Mouse (Mus musculus): ENCODE data around the gene Cgn.

Gene Cgn

DNA sequence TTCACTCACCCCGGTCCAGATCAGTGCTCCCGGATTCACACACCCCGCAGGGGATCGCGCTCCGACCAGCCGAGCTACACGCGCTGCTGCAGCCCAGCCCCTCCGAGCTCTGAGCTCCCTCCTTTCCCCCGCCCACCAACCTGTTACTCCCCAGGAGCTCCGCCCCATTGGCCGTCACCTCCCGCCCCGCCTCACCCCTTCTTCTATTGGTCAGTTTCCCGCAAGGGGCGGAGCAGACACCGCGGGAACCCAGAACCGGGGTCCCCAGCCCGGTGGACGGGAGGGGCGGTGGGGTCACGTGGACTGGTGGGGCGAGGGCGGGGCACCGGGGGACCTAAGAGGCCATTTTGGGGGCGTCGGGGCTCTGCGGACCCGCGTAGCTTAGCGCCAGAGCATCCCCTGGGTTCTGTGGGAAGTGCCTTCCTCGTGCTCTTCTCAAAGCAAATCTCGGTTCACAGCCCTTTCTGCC lies at the start of gene Cgn:
Gene Cgn (minus strand): TSS at position 126 of the 469 bp plus-strand sequence.
- DNase-seq (ENCODE audit: low read depth in 1 of 2, low spot score in 2 of 2), result peak in 1 of 2 experiments; percentile 43

DNA sequence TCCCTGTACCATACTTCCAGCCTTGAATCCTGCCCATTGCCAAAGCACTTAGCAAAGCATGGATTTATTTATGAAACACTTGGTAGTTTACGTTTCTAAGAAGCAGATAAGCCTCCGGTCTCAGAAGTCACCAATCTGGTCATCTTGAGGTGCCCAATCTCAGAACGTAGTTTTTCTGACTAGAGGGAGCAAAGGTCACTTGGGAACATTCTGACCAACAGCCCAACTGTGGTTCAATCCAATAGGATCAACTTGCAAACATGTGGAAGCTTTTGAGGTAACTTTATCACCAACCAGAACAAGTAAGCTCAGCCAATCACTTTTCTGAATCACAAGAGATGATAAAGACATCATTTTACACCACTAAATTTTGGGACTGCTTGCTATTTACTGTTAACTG lies 49.1 kb upstream of the Cgn start:
- DNase-seq (ENCODE audit: low read depth in 1 of 2, low spot score in 2 of 2), result no peak

DNA sequence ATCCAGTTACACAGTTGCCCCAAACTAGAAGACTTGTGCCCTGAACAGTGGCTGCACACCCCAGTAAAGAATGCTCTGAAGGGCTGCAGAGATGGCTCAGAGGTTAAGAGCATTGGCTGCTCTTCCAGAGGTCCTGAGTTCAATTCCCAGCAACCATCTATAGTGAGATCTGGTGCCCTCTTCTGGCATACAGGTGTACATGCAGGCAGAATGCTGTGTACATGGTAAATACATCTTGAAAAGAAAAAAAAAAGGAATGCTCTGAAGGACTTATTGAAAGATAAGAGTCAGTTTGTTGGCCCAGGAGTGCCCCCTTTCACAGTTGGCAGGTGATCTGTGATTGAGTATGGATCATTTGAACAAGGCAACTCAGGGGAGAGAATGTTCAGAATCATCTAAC lies 47.1 kb upstream of the Cgn start:
- DNase-seq (ENCODE audit: low read depth in 1 of 2, low spot score in 2 of 2), result no peak

DNA sequence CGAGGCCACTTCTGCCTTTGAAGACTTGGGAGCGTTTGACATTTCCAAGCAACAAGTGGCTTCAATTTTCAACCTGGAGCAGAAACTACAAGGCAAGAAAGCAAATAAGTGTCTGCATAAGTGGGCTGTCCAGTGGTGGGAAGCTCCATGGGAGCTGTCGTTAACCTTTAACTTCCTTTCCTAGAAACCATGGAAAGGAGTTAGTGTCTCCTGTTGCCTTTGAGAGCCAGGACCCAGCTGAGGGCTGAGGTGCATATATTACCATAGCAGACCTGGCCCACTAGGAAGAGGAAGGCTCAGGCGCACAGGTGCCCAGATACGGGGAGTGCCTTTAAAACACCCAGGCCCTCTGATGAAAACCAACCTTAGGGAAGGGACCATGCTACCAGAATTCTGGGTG lies 46.4 kb upstream of the Cgn start:
- DNase-seq (ENCODE audit: low read depth in 1 of 2, low spot score in 2 of 2), result no peak

DNA sequence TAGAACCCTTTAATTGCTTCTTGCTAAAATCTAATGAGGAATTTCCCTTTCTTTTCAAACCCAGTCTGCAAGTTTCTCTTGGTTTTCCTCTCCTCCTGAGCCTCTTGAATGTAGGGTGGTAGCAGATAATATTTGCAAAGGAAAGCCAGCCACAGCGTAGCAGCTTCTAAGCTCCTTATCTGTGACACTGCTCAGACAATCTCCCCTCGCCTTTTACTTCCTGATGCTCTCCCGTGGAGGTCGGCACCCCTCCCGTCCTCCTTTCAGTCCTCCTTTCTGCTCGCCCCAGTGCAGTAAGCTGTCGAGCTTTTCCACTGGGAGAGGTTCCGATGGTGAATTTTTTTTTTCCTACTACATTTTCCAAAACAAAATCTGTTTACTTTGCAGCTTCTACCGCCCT lies 45.8 kb upstream of the Cgn start:
- no peak for DNase-seq (ENCODE audit: low read depth in 1 of 2, low spot score in 2 of 2)

DNA sequence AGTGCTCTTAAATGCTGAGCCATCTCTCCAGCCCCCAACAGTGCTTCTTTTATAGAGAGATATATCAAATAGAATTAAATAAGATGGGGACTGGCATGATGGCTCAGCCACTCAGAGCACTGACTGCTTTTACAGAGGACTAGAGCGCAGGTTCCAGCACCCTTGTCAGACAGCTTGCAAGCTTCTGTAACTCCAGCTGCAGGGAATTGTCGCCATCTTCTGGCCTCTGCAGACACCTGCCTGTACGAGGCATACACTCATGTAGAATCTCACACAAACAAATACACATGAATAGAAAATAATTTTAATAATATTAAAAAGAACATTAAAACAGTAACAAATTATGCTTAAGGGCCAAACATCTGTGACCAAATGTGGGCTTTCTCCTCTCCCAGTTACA lies 37.8 kb upstream of the Cgn start:
- no peak for DNase-seq (ENCODE audit: low read depth in 1 of 2, low spot score in 2 of 2)

DNA sequence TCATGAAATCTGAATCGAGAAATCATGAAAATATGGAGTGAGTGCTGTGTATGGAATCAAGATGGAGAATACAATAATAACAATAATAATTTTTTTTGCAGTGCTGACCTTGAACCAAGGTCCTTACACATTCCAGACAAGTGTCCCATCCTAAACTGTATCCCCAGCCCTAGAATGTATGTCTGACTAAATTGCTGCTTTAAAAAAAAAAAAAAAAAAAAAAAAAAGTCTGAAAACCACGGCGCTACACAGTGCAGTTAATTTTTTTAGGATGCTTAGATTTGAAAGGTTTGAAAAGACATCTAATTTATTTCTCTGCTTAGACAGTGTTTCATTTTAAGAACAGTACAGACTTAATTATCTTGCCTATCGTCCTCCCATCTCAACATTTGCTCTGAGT lies 35.8 kb upstream of the Cgn start:
- DNase-seq (ENCODE audit: low read depth in 1 of 2, low spot score in 2 of 2), result no peak

DNA sequence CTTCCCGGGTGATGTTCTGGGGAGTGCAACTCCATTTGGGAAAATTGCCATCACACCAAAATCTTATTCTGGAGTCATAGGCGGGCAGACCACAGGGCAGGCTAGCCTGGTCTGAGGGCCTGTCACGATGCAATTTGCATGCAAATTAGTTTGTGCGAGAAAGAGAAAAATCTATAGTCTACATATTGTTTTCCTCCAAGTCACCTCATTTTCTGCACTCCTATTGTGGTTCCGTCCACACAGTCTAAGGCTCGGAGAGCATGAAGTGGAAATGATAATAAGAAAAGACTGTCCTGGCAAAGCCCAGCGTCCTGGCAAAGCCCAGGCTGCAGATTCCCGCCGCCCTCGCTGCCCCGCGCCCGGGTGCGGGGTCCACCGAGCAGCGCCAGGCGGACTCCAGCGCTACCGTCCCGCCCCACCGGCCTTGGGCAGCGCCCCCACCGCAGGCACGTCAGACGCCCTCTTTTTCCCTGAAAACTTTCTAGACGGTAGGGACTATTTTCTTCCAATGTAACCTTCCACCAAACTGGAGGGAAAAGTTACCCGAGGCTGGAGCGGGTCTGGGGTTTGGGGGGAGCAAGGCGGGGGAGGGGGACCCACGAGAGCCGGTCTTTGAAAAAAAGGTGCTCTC lies 34.8 kb upstream of the Cgn start:
- no peak for DNase-seq (ENCODE audit: low read depth in 1 of 2, low spot score in 2 of 2)

DNA sequence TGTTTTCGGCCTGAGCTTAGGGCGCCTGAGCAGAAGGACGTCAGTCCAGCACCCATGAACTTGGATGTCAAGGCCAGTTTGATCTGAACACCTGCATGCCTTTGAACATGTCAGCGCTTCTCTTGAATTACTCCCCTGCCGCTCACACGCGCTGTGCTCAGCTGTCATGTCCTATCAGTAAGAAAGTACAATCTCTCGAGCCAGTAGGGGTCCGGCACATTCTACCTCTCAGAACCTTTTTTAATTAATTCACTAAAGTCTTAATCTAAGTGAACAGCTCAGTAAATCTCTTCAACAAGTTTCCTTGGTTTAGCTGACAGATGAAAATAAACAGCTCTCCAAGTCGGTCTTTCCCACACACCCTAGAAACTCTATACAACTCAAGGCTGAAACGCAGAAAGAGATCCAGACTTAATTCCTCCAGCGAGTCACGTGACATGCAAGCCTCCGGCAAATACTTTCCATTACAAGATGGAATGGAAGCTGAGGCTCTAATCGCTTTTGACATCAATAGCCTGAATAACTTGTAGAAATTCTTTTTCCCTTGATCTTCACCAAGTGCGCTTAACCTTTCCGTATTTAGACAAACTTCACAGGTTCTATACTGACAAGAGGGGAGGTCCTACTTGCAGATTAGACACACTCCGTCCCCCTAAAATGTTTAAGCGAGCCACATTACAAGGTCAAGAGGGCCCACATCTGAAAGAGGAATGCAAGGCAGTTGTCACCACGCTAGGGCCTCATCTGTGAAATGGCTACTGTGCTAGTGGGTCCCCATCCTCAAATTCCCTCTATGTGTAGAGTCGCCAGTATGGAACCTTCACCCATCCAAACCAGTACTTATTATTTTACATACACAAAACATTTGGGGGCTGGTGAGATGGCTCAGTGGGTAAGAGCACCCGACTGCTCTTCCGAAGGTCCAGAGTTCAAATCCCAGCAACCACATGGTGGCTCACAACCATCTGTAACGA lies 33.4 kb upstream of the Cgn start:
- DNase-seq (ENCODE audit: low read depth in 1 of 2, low spot score in 2 of 2), result no peak

DNA sequence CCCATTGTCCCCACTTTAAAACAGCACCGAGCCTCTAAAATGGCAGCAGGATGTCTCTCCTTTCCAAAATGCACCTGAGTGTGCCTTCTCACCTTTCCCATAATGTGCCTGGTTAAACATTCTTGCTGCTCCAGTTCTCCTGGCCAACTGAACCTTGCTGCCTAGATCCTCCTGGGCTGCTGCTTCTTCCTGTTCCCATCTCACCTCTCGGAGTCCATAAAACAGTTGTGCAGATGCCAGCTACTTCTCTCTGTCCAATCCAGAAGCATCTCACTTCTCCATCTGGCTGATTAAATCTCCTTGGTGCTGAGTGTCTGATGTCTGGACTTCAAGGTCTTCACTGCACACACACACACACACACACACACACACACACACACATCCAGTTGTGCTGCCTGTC lies 31.4 kb upstream of the Cgn start:
- no peak for DNase-seq (ENCODE audit: low read depth in 1 of 2, low spot score in 2 of 2)

DNA sequence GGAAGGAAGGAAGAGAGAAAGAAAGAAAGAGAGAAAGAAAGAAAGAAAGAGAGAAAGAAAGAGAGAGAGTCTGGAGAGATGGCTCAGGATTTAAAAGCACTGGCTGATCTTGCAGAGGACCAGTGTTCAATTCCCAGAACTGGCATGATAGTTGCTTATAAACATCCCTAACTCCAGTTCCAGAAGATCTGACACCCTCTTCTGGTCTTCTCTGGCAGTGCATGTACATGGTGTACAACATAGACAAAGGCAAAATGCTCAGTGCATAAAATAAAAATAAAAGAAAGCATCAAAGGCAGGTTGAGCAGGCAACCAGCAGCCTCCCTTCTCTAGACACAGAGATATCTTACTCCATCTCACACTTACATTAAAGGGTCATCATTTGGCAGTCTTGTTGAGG lies 29.3 kb upstream of the Cgn start:
- DNase-seq (ENCODE audit: low read depth in 1 of 2, low spot score in 2 of 2), result no peak

DNA sequence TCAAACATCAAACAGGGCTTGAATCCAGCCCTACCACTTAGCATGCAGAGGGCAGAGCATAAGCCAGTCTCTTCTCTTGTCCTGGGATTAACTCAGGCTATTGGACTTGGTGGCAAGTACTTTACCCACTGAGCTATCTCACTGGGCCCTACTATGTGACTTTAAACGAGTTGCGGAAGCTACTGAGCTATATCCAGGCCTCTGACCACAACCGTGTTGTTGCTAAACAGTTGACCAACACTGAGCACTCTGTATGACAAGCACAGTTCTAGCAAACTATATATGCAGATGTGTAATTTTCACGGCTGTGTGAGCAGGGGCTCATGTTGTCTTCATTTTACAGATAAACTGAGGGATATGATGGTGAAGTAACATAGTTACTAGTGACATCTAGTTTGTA lies 28.4 kb upstream of the Cgn start:
- no peak for DNase-seq (ENCODE audit: low read depth in 1 of 2, low spot score in 2 of 2)

DNA sequence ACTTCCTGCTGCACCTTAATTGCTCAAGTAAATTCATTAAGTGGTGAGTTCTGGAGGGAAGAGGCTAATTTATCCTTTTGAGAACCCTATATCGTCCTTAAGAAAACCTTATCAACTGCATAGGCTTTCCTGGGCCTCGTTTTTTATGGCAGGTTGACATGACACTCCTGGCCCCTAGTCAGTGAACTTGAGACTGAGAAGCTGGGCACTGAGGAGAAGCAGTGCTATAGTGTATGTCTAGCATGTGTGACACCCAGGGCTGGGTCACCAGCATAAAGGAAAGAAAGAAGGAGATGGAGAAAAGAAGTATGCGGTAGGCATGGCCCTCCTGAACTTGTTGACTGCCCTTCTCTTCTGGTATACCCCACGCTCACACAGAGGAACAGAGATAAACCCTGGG lies 27.8 kb upstream of the Cgn start:
- DNase-seq (ENCODE audit: low read depth in 1 of 2, low spot score in 2 of 2), result no peak

DNA sequence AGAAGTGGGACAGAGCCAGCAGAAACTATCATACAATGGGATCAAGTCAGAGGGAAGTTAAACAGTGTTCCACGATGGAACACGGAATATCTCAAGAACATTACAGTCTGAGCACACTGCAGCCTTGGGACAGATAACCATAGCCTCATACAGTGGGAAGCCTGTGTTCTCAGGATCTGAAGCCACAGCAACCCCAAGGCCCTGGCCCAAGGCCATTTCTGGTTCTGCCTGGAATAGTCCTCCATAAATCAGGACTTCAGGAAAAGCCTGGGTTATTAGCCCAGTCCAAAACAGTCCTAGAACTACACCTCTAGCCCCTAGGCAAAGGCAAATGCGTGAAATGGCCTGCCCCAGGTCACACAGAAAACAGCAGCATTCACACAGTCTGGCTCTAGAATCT lies 27.4 kb upstream of the Cgn start:
- no peak for DNase-seq (ENCODE audit: low read depth in 1 of 2, low spot score in 2 of 2)

DNA sequence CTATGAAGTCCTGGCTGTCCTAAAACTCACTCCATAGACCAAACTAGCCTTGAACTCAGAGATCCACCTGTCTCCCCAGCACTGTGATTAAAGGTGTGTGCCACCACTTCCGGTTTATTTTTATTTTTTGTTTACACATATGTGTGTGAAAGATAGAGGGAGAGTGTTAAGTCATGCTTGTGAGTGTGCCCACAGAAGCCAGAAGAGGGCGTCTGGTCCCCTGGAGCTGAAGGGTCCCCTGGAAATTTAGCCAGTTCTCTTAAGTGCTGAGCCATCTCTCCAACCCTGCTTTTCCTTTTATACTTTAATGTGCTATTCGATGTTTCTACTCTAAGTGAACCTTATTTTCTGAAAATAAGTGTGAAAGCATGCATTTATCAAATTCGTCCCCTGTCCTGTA lies 25.3 kb upstream of the Cgn start:
- DNase-seq (ENCODE audit: low read depth in 1 of 2, low spot score in 2 of 2), result no peak

DNA sequence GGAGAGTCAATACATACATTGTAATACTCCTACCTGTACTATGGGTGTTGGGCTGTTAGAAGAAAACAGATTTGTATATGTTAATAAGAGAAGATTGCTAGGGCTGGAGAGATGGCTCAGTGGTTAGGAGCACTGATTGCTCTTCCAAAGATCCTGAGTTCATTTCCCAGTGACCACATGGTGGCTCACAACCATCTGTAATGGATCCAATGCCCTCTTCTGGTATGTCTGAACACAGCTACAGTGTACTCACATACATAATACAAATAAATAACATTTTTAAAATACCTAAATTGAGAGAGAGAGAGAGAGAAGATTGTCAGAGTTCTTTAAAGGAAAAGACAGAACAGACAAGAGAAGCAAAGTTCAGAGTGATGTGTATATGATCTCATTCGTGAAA lies 22.0 kb upstream of the Cgn start:
- no peak for DNase-seq (ENCODE audit: low read depth in 1 of 2, low spot score in 2 of 2)

DNA sequence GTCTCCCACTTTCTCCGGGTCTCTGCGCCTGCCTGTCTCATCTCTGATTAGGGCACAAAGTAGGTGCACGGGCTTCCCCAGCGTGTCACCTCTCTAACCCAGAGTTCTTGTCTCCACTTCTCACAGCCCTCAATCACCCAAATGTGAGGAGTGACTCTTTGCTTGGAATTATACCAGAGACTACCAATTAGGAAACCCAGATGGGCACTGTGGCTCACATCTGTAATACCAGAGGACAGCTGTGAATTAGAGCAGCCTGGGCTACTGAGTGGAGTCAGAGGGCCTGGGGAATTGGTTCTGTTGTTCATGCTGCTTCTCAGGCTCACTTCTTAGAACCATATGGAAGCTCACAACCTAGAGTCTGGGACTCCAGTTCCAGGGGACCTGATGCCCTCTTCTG lies 18.7 kb upstream of the Cgn start:
- no peak for DNase-seq (ENCODE audit: low read depth in 1 of 2, low spot score in 2 of 2)

DNA sequence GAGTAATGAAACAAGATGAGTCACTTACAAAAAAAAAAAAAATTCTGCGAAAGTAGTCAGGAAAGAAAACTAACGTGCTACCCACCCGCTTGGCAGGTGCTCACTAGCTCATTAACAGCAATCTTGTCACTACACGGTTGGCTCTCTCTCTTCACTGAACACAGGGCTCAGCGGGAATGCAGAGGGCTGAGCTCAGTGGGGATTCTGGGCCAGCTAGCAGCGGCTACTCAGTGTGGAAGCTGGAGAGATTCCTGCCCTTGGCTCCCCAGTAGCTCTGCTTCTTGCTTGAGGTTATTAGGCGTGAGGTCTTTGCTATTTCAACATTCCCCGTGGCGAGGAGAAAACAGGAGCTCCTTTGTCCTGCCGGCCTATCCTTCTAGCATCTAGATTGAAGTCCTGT lies 17.9 kb upstream of the Cgn start:
- no peak for DNase-seq (ENCODE audit: low read depth in 1 of 2, low spot score in 2 of 2)

DNA sequence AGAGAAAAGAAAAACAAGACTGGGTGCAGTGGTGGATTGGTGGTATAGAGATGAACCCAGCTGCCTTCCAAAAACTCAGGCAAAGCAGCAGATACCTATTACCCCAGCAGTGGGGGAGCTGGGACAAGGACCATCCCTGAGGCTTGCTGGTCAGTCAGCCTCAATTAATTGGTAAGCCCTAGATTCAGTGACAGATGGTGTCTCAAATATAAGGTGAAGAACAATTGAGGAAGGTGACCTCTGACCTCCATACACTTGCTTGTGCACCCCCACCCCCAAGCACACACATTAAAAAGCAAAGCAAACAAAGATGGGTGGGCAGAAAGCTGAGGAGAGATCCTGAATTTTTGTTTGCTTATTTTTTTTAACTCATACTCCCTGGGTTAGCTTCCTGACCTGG lies 9.9 kb upstream of the Cgn start:
- DNase-seq (ENCODE audit: low read depth in 1 of 2, low spot score in 2 of 2), result no peak

DNA sequence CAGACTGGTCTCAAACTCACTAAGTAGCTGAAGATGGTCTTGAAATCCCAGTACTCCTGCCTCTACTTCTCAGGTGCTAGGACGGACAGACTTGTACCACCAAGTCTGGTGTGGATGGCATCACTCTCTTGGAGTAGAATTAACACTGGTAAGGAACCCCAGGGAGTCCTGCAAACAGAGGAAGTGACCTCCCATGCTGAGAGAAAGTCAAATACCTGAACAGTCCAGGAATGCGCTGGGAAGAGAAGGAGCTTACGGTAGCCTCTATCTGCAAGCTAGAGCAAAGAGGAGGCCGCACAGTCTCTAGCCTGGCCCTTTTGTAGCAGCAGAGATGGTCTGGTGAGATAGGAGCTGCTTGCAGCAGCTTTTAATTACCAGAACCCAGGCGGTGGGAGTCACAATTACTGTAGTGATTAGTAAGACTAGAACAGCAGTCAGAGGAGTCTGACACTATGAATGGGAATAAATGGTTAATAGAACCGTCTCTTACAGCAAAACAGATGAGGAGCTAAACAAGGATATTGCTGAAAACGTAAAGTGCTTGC lies 9.4 kb upstream of the Cgn start:
- no peak for DNase-seq (ENCODE audit: low read depth in 1 of 2, low spot score in 2 of 2)

DNA sequence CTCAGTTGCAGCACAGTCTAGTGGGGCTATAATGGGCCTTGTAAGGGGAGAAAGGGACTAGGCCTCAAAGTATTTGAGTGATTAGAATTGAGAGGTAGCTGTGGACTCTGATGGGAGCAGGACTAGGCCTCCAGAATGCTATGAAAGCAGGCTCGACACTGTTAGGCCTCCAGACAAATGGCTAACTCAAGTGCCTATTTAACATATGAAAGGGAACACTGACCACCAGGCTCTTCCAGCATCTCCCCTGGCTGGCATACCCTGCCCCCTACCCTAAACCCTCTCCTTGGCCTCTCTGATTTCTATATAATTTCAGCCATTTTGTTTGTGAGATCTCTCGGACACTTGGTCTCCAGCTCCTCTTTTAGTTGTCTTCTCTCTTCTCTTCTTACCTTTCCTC lies 8.1 kb upstream of the Cgn start:
- no peak for DNase-seq (ENCODE audit: low read depth in 1 of 2, low spot score in 2 of 2)

DNA sequence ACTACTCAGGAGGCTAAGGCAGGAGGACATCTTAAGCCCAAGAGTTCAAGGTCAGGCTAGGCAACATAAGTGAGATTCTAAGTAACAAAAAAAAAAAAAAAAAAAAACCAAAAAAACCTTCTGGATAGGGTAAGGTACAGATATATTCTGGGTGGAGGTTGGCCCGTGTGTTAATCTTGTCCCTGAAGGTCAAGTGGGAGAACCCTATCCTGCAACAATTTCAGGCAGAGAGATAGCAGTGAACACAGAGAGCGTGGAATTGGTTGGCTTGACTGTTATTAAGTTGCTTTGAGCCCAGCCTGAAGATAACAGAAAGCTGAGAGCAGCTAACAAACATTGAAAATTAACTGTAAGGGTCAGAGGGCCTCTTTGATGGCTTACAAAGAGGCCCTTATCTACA lies 7.4 kb upstream of the Cgn start:
- DNase-seq (ENCODE audit: low read depth in 1 of 2, low spot score in 2 of 2), result no peak

All from monocyte, adult 2 months (primary cell).